In genomic region chr19:10841721-10842626, GRCm38 (mm10) we compare ENCODE assay signal across 8 mouse cellular contexts. TPM values are rescaled to one million over a fixed set of nuclear protein-coding genes. Genes with fewer than 3 reads are reported as not detected.
DNase-seq lines count a peak whose midpoint lies in the region; ATAC-seq lines count a peak whose summit lies in the region.

No protein-coding gene starts in this region.

- 67% methylated on average over 16 of the region's 16 CpGs for WGBS in forebrain, embryonic 13.5 days

- no peak overlapping the region for H3K4me2 ChIP-seq in forebrain, embryonic 13.5 days

- no peak overlapping the region for H3K9ac ChIP-seq in forebrain, embryonic 13.5 days

- DNase-seq in thymus, postnatal 0 days (ENCODE audit: low spot score): peak; percentile 14
- DNase-seq in thymus, postnatal 14 days: no peak
- peak; percentile 36 to 51 for DNase-seq in heart, postnatal 14 days
- peak; percentile 48 to 61 for DNase-seq in lung, adult 18-20 months
- peak; percentile 81 to 85 for DNase-seq in spleen, postnatal 36 days (ENCODE audit: low spot score in 2 of 2)

- no peaks in the 10 kb centered on the region for H3K36me3 ChIP-seq in forebrain, embryonic 13.5 days (ENCODE audit: poor library complexity, severe bottlenecking)

- H3K4me1 ChIP-seq in forebrain, embryonic 13.5 days: no peaks in the 10 kb centered on the region

- no peaks in the 10 kb centered on the region for H3K9me3 ChIP-seq in forebrain, embryonic 13.5 days (replicated peaks)

- H3K27ac ChIP-seq in forebrain, embryonic 13.5 days: no peak overlapping the region

- H3K4me3 ChIP-seq in forebrain, embryonic 13.5 days: no peak overlapping the region

- no peaks in the 10 kb centered on the region for H3K27me3 ChIP-seq in forebrain, embryonic 13.5 days

- no peak for ATAC-seq in frontal cortex, adult (ENCODE audit: low TSS enrichment)
- no peak for ATAC-seq in forebrain, embryonic 13.5 days
- no peak for ATAC-seq in cerebellum, adult (ENCODE audit: insufficient number of reproducible peaks, low FRiP score, low TSS enrichment)

- intact Hi-C loops in heart, postnatal 14 days (cut with DNase I): no loop called here

RNA-seq across cellular contexts. Expression of gene Slc15a3, which starts 2.4 kb away (rescaled TPM):
- polyA plus RNA-seq in thymus, postnatal 0 days (2015; fragmentation: Nextera tagmentation; extraction: Ambion mirVana): 2.4 and 3.3 TPM in 2 replicates
- total RNA-seq in heart, postnatal 14 days (2021): 1 to 10 TPM; 2.6 to 2.9 TPM
- polyA plus RNA-seq in forebrain, embryonic 13.5 days (2015; fragmentation: Nextera tagmentation; extraction: Ambion mirVana): 0.15 and 0.30 TPM in 2 replicates

RNA-seq across cellular contexts. Expression of gene Cd6, which starts 12.1 kb away (rescaled TPM):
- 141 and 145 TPM in 2 replicates for polyA plus RNA-seq in thymus, postnatal 0 days (2015; fragmentation: Nextera tagmentation; extraction: Ambion mirVana)
- total RNA-seq in heart, postnatal 14 days (2021): 1 to 10 TPM in 1 of 2 experiments, under 1 TPM in 1; 0.41 to 3.6 TPM
- not detected in 2 replicates for polyA plus RNA-seq in forebrain, embryonic 13.5 days (2015; fragmentation: Nextera tagmentation; extraction: Ambion mirVana)

RNA-seq across cellular contexts. Expression of gene Tmem132a, which starts 27.8 kb away (rescaled TPM):
- 3.6 and 4.2 TPM in 2 replicates for polyA plus RNA-seq in thymus, postnatal 0 days (2015; fragmentation: Nextera tagmentation; extraction: Ambion mirVana)
- 10 to 100 TPM; 18.6 to 23.6 TPM for total RNA-seq in heart, postnatal 14 days (2021)
- 131 and 135 TPM in 2 replicates for polyA plus RNA-seq in forebrain, embryonic 13.5 days (2015; fragmentation: Nextera tagmentation; extraction: Ambion mirVana)

RNA-seq across cellular contexts. Expression of gene Tmem109, which starts 39.8 kb away (rescaled TPM):
- polyA plus RNA-seq in thymus, postnatal 0 days (2015; fragmentation: Nextera tagmentation; extraction: Ambion mirVana): 35.2 and 41.6 TPM in 2 replicates
- 10 to 100 TPM; 80.3 to 85.0 TPM for total RNA-seq in heart, postnatal 14 days (2021)
- polyA plus RNA-seq in forebrain, embryonic 13.5 days (2015; fragmentation: Nextera tagmentation; extraction: Ambion mirVana): 33.6 and 35.6 TPM in 2 replicates

RNA-seq across cellular contexts. Expression of gene Prpf19, which starts 53.1 kb away (rescaled TPM):
- polyA plus RNA-seq in thymus, postnatal 0 days (2015; fragmentation: Nextera tagmentation; extraction: Ambion mirVana): 31.6 and 34.9 TPM in 2 replicates
- 100 to 1,000 TPM; 184 to 192 TPM for total RNA-seq in heart, postnatal 14 days (2021)
- polyA plus RNA-seq in forebrain, embryonic 13.5 days (2015; fragmentation: Nextera tagmentation; extraction: Ambion mirVana): 45.3 and 50.8 TPM in 2 replicates

Comparison
In these comparisons a context has a peak if more than half of its experiments do, and no peak if none do; other contexts are left out.
1. RNA of gene Cd6, which starts 12.1 kb away (polyA plus RNA-seq): 141 to 145 TPM in thymus, postnatal 0 days; not detected in forebrain, embryonic 13.5 days; every median in the first group is over 100 times any median in the second.
2. RNA of gene Tmem132a, which starts 27.8 kb away (polyA plus RNA-seq): 131 to 135 TPM in forebrain, embryonic 13.5 days; 3.6 to 4.2 TPM in thymus, postnatal 0 days; every median in the first group is over 10 times any median in the second.